Mouse (Mus musculus): ENCODE measurements at regions not wholly inside any gene's neighbourhood (a gene's known extent, or its start where the extent isn't known, plus 50 kb on each side); places are given as distances from the start of the nearest gene placed in this dataset.
A peak's percentile ranks its signal among the peaks of the same experiment; 100 is the strongest.

DNA sequence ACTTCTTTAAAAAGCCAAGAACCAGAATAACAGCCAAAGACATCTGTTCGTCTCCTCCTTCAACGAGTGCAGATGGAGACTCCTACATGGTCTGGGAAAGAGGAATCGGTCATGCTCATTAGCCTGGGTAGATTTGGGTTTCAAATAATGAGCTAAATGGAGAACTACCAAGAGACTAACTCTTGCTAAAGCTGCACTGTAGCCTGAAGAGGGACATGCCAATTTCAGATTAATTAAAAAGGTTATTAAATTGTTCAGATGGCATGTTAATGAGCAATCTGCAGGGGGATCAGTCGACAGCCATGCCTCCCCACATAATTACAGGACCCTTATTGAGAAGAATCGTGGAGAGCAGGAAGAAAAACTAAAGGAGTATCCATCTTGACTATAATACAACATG is 386.1 kb downstream of the Nedd1 start:
- DNase-seq (ENCODE audit: low spot score in 2 of 2) = no peak

DNA sequence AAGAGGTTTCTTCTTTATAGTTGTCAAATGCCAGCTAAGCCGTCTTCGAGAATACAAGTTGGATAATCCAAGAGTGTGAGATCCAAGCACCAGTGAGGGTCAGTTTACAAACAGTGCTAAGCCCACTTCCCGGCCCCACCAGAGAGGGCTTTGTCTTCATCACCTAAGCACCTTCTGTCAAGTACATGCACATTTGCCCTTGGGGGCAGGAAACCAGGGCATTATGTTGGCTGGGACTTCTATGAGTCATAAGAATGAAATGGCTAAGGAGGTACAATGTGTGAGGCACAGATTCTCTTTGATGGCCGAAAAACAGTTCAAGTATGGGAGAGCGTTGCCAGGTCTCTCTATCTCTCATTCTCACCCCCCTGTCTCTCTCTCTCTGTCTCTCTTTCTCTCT is 387.1 kb downstream of the Nedd1 start:
- no peak for DNase-seq (ENCODE audit: low spot score in 2 of 2)

- peak in 1 of 2 experiments; percentile 20 for DNase-seq (ENCODE audit: low spot score in 2 of 2)
Observed at GRCm38 (mm10) chr10:92333869-92334268, 388.4 kb downstream of the Nedd1 start.

DNA sequence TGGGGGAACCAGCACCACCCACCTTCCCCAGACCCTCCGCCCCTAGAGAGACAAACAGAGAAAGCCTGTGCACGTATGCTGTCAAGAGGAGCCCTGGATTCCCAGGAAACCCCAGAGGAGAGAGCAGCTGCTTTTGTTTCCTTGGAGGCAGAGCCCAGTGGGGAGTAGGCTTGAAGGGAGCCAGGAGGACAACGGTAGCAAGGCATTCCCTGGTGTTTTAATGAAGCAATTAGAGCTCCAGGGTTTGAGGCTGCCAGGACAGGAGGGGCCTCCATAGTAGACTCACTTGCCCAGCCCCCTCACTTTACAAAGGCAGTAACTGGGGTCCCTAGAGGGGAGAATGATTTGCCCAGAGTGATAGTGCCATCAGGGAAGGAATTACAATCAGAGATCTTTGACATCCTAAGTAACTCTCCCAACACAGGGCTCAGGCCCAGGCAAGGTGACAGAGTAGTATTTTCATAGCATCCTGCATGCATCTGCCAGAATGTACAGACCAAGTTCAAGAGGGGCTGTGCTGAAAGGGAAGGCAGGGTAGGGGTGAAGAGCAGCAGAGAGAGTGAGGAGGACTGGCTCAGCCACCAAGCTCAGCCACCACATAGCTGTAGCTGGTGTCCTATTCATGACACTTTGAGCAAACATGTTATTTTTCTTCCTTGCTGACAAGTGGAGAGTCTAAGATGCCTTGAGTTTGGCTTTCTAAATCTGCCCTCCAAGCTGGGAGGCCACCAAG is 389.0 kb downstream of the Nedd1 start:
- DNase-seq (ENCODE audit: low spot score in 2 of 2) = peak in 1 of 2 experiments; percentile 4

GRCm38 (mm10) chr10:92330150-92330549 is 392.1 kb downstream of the Nedd1 start:
- no peak for DNase-seq (ENCODE audit: low spot score in 2 of 2)

DNA sequence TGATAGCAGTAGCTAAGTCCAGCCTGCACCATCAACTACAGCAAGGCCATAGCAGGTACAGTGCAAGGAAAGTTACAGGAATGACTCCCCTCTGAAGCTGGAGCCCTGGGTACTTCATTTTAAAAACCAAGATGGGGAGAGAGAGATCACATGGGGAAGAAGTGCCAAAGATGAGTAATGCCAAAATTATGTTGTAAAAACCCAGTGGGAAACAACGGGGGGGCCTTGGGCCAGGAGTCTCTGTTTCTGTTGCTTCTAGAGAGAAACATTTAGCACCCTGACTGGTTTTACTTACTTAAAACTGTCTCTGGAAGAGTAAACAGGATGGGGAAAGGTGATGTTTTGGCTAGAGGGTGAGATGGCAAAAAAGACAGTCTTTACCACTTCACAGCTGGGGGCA is 392.6 kb downstream of the Nedd1 start:
- no peak for DNase-seq (ENCODE audit: low spot score in 2 of 2)

DNA sequence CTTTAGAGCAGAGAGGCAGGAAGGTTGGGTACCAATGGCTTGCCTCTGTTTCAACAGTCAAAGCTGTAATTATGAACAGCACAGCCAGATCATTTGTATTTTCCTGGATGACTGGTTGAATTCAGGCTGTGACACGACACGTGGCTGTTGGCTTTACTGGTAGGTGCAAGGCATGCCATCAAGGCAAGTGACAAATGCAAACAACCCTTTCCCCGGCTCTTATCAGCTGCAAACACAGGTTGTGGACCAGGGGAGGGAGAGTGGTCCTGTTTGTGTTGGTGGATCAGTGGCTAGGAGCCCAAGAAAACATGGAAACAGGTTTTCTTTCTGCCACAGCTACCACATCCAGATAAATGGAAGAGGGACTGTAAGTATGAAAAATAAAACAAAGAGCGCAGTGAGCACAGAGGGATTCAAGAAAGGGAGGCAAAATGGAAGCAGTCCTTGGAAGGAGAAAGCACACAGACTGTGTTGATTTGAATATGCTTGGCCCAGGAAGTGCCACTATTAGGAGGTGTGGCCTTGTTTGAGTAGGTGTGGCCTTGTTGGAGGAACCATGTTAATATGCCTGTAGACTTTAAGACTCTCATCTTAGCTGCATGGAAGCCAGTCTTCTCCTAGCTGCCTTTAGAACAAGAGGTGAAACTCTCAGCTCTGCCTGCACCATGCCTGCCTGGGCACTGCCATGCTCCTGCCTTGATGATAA is 396.8 kb downstream of the Nedd1 start:
- no peak for DNase-seq (ENCODE audit: low spot score in 2 of 2)

GRCm38 (mm10) chr10:92314606-92315005 is 407.6 kb downstream of the Nedd1 start:
- no peak for DNase-seq (ENCODE audit: low spot score in 2 of 2)

DNA sequence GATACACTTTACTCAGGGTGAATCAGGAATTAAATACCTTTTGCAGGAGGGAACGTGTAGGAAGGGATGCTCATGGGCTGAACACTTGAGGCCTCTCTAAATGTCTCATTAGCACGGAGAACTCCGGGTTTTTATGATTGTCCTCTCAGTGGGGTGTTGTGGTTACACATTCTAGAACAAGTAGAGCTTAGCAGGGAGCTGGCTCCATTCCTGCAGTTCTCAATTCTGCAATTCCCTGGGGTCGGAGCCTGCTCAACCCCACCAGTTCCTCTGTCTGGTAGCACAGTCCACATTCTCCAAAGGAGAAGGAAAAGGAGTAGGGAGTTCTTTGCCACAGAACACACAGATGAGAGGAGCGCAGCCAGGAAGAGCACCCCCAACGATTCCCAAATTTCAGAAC is 409.9 kb downstream of the Nedd1 start:
- DNase-seq (ENCODE audit: low spot score in 2 of 2) = no peak

- DNase-seq (ENCODE audit: low spot score in 2 of 2) = no peak
Observed at GRCm38 (mm10) chr10:92308643-92309042, 413.6 kb downstream of the Nedd1 start.

- DNase-seq (ENCODE audit: low spot score in 2 of 2) = no peak
Observed at GRCm38 (mm10) chr10:92307861-92308260, 414.4 kb downstream of the Nedd1 start.

- DNase-seq (ENCODE audit: low spot score in 2 of 2) = no peak
Observed at GRCm38 (mm10) chr10:92298693-92299092, 423.5 kb downstream of the Nedd1 start.

DNA sequence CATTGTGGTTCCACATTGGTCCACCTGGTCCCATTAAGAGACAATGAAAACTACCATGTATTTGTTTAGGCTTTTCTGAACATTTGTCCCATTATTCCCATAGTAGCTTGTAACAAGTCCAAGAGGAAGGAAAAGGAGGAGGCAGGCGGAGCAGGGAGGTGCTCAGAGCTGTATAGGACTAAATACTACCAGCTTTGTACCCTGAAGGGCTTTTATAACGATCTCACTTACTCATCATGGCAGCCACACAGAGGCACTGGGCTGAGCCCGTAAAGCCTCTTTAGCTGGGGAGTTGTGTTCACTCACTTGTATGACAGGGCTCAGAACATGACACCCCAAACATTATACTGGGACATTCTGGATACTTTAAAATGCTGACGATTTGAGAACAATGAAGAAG is 425.4 kb downstream of the Nedd1 start:
- no peak for DNase-seq (ENCODE audit: low spot score in 2 of 2)

DNA sequence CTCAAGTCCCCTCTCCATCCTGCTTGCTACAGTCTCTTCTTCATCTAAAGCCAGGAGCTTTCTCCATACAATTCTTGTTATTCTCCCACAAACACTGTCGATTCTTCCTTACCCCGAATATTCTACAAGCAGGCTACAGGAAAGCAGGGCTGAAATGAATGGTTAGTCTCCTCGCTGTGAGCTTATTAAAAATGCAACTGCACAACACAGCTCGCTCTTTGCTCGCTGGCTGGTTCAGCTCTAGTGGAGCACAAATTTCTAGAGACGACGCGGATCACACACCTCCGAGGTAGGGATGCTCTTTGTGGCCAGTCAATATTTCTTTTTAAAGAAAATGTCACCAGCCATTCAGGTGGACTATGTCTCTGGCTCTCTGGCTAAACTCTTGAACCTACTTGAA is 425.9 kb downstream of the Nedd1 start:
- no peak for DNase-seq (ENCODE audit: low spot score in 2 of 2)

DNA sequence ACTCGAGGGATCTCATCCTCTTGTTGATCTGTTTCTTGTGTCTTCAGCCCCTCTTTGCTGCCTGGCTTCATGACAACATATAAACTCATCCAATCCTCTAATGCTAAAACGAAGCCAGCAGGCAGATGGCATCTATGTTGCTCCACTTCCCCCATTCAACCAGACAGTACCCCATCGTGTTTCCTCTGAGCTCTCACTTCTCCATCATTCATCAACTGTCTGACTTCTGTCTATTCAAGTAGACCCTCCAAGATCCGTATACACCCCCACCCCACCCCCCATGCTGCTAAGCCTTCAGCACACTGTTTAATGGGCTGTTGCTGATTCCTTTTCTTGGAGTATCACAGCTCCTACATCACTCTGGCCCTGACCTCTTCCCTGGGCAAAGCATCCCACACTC is 429.0 kb downstream of the Nedd1 start:
- DNase-seq (ENCODE audit: low spot score in 2 of 2) = peak in 1 of 2 experiments; percentile 28

- DNase-seq (ENCODE audit: low spot score in 2 of 2) = no peak
Observed at GRCm38 (mm10) chr10:92289230-92289629, 433.0 kb downstream of the Nedd1 start.

GRCm38 (mm10) chr10:92284231-92284630 is 438.0 kb downstream of the Nedd1 start:
- no peak for DNase-seq (ENCODE audit: low spot score in 2 of 2)

- DNase-seq (ENCODE audit: low spot score in 2 of 2) = no peak
Observed at GRCm38 (mm10) chr10:92277981-92278380, 444.2 kb downstream of the Nedd1 start.

- DNase-seq (ENCODE audit: low spot score in 2 of 2) = no peak
Observed at GRCm38 (mm10) chr10:92257815-92258214, 464.4 kb downstream of the Nedd1 start.

GRCm38 (mm10) chr10:92248648-92249047 is 473.6 kb downstream of the Nedd1 start:
- no peak for DNase-seq (ENCODE audit: low spot score in 2 of 2)

GRCm38 (mm10) chr10:92247449-92247805 is 474.8 kb downstream of the Nedd1 start:
- no peak for DNase-seq (ENCODE audit: low spot score in 2 of 2)

DNA sequence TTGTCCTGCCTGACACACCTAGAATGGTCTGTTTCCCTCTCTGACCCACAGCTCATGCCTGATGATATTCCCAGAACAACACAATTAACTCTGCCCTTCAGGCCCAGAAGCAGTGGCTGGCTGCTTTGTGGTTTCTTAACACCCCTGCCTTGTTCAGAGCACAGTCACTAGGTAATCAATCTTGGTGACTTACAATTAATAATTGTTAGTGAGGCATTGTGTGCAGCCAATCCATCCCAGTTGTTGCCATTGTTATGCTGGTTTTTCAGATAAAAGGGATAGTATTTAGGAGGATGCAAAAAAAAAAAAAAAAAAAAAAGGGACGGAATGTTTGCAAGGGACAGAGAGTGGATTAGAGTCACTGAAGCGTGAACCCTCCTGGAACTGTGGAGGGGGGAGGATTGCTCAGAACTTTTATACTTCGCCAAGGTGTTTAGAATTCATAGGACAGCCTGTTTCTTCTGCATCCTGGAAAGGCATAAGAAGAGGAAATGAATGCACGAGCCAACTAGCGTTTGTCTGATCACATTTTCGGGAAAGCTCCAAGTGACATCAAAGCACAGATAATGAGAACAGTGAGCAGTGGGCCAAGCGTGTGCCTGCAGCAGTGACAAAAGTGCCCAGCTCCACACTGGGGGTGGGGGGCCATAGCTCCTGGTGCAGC is 475.3 kb downstream of the Nedd1 start:
- DNase-seq (ENCODE audit: low spot score in 2 of 2) = no peak

Data from cerebellum, postnatal 4 days (tissue).